In genomic region chr6:36691497-36691896, GRCm38 (mm10) we compare ENCODE assay signal across 8 mouse cellular contexts.
DNase-seq lines count a peak whose midpoint lies in the region; ATAC-seq and TF ChIP-seq lines count a peak whose summit lies in the region.

No protein-coding gene starts in this region.

- no peaks in the 10 kb centered on the region for H3K27me3 ChIP-seq in embryonic facial prominence, embryonic 14.5 days (replicated peaks; ENCODE audit: control insufficient read depth, insufficient read depth, low read length)
- no peaks in the 10 kb centered on the region for H3K27me3 ChIP-seq in liver, postnatal 0 days (ENCODE audit: insufficient read depth, low read length)
- H3K27me3 ChIP-seq in thymus, adult 2 months (ENCODE audit: control insufficient read depth, insufficient read depth, low read length) = no peaks in the 10 kb centered on the region

- ATAC-seq in embryonic facial prominence, embryonic 14.5 days (ENCODE audit: low read depth) = peak; percentile 83
- no peak for ATAC-seq in liver, postnatal 0 days

- WGBS in embryonic facial prominence, embryonic 14.5 days = 5% methylated on average over 1 of the region's 1 CpGs
- 31% methylated on average over 1 of the region's 1 CpGs for WGBS in liver, postnatal 0 days (ENCODE audit: insufficient replicate concordance)
- 43% methylated on average over 1 of the region's 1 CpGs for WGBS in thymus, adult 2 months

- no peak overlapping the region for H3K27ac ChIP-seq in embryonic facial prominence, embryonic 14.5 days (replicated peaks; ENCODE audit: low read depth, low read length)
- no peak overlapping the region for H3K27ac ChIP-seq in liver, postnatal 0 days (ENCODE audit: low read depth)
- H3K27ac ChIP-seq in thymus, adult 2 months (ENCODE audit: control insufficient read depth, insufficient read depth, low read length) = no peak overlapping the region

- no peaks in the 10 kb centered on the region for H3K9me3 ChIP-seq in embryonic facial prominence, embryonic 14.5 days (ENCODE audit: control insufficient read depth, low read length)
- no peaks in the 10 kb centered on the region for H3K9me3 ChIP-seq in liver, postnatal 0 days (ENCODE audit: low read length)

- no peaks in the 10 kb centered on the region for H3K36me3 ChIP-seq in embryonic facial prominence, embryonic 14.5 days (ENCODE audit: control insufficient read depth, insufficient read depth, low read length)
- no peaks in the 10 kb centered on the region for H3K36me3 ChIP-seq in liver, postnatal 0 days (replicated peaks; ENCODE audit: insufficient read depth, low read length)
- no peaks in the 10 kb centered on the region for H3K36me3 ChIP-seq in thymus, adult 2 months (ENCODE audit: control insufficient read depth, insufficient read depth, low read length)

- no peak for TF ChIP-seq EP300 in liver, postnatal 0 days (IDR thresholded peaks at IDR 0.05; ENCODE audit: low read depth)

- intact Hi-C loops in heart, postnatal 36 days (cut with DNase I) = loop anchor here (1.0 to 2.0 kb wide), 2 partner anchors 213 to 355 kb away; no protein-coding TSS in a partner anchor

- no peak overlapping the region for H3K4me3 ChIP-seq in embryonic facial prominence, embryonic 14.5 days (ENCODE audit: low read depth, low read length)
- no peak overlapping the region for H3K4me3 ChIP-seq in liver, postnatal 0 days (ENCODE audit: low read depth, low read length)
- H3K4me3 ChIP-seq in thymus, adult 2 months (ENCODE audit: control insufficient read depth, insufficient read depth, low read length) = no peak overlapping the region

- no peak overlapping the region for H3K9ac ChIP-seq in embryonic facial prominence, embryonic 14.5 days (ENCODE audit: low read depth, low read length)
- no peak overlapping the region for H3K9ac ChIP-seq in liver, postnatal 0 days (replicated peaks)

- no peak overlapping the region for H3K4me2 ChIP-seq in embryonic facial prominence, embryonic 14.5 days (ENCODE audit: low read depth, low read length)
- no peak overlapping the region for H3K4me2 ChIP-seq in liver, postnatal 0 days (ENCODE audit: low read depth, low read length)

- TF ChIP-seq CTCF in liver, postnatal 0 days (IDR thresholded peaks at IDR 0.05; ENCODE audit: low read depth) = peak; percentile 63
- no peak for TF ChIP-seq CTCF in thymus, adult 2 months (IDR thresholded peaks at IDR 0.05; ENCODE audit: borderline replicate concordance, control insufficient read depth, extremely low read depth, insufficient read depth, low read length, poor library complexity)

- peaks cover 4% of the 10 kb centered on the region; the same call in 1 of the 2 replicates for H3K4me1 ChIP-seq in embryonic facial prominence, embryonic 14.5 days (ENCODE audit: control insufficient read depth, insufficient read depth, low read length)
- H3K4me1 ChIP-seq in liver, postnatal 0 days (ENCODE audit: insufficient read depth) = no peaks in the 10 kb centered on the region
- H3K4me1 ChIP-seq in thymus, adult 2 months (replicated peaks; ENCODE audit: control insufficient read depth, insufficient read depth, low read length) = no peaks in the 10 kb centered on the region

- TF ChIP-seq POLR2A in thymus, adult 2 months (IDR thresholded peaks at IDR 0.05; ENCODE audit: control insufficient read depth, extremely low read depth, insufficient read depth, low read length, poor library complexity) = no peak

- peak; percentile 6 for DNase-seq in 416B (ENCODE audit: low read depth)
- peak; percentile 65 for DNase-seq in adrenal gland, postnatal 14 days
- peak; percentile 89 for DNase-seq in embryonic facial prominence, embryonic 14.5 days (ENCODE audit: low spot score)
- peak; percentile 22 to 32 for DNase-seq in heart, postnatal 36 days
- peak; percentile 49 to 61 for DNase-seq in kidney, postnatal 36 days
- DNase-seq in liver, postnatal 0 days = no peak
- DNase-seq in retina, adult 2 months (ENCODE audit: low read depth, low spot score) = peak; percentile 4
- no peak for DNase-seq in thymus, adult 2 months

Comparison
In these comparisons a context has a peak if more than half of its experiments do, and no peak if none do; other contexts are left out.
1. DNase-seq: peak in 416B (single experiment), adrenal gland, postnatal 14 days (single experiment), embryonic facial prominence, embryonic 14.5 days (single experiment), heart, postnatal 36 days (2 of 2), kidney, postnatal 36 days (2 of 2) and retina, adult 2 months (single experiment); none in liver, postnatal 0 days (single experiment) and thymus, adult 2 months (single experiment).